ENCODE assay signal across 9 mouse cellular contexts in genomic region chr15:100537913-100538312, GRCm38 (mm10). TPM values are rescaled to one million over a fixed set of nuclear protein-coding genes. Genes with fewer than 3 reads are reported as not detected.
A peak's percentile ranks its signal among the peaks of the same experiment; 100 is the strongest.
DNase-seq lines count a peak whose midpoint lies in the region; ATAC-seq and TF ChIP-seq lines count a peak whose summit lies in the region.
"Had no signal": no experiment of that assay in that cellular context is flagged by ENCODE, and none has a peak within 500 bp of the region (broad histone marks: within the 10 kb centered on the region; RNA-seq: fewer than 3 reads in every experiment).

No protein-coding gene starts in this region.

- peak; percentile 15 to 27 for DNase-seq in cerebellum, adult 18-20 months
- no peak for DNase-seq in cerebellum, adult 11 months
- no peak for DNase-seq in left cerebral cortex, adult 2 months (ENCODE audit: extremely low spot score in 1 of 2, low spot score in 2 of 2)
- no peak for DNase-seq in left cerebral cortex, postnatal 4 days
- DNase-seq in T-cell, adult 2 months (ENCODE audit: low spot score): peak; percentile 53
- peak; percentile 21 for DNase-seq in thymus, postnatal 4 days
- no peak for DNase-seq in ovary, postnatal 36 days (ENCODE audit: low spot score)

- no peak overlapping the region for H3K27ac ChIP-seq in left cerebral cortex, adult 2 months
- H3K27ac ChIP-seq: heart, embryonic 13.5 days had no signal

- TF ChIP-seq CTCF in left cerebral cortex, adult 2 months (IDR thresholded peaks at IDR 0.05): peak; percentile 45

- intact Hi-C loops in left cerebral cortex, adult 2 months (cut with DNase I): loop anchor here (2.0 kb wide), 1 partner anchor 75 kb away; no protein-coding TSS in a partner anchor
- intact Hi-C loops in left cerebral cortex, postnatal 4 days (cut with DNase I): loop anchor here (5.0 kb wide), 1 partner anchor 74 kb away; no protein-coding TSS in a partner anchor

- H3K4me3 ChIP-seq in left cerebral cortex, adult 2 months: no peak overlapping the region
- H3K4me3 ChIP-seq: heart, embryonic 13.5 days had no signal

- peak; percentile 68 for ATAC-seq in inflammation-experienced regulatory T-cells, adult 6 months

RNA-seq across cellular contexts. Expression of gene Tfcp2, which starts 13.9 kb away (rescaled TPM):
- 10 to 100 TPM; 26.8 to 27.9 TPM for total RNA-seq in left cerebral cortex, adult 2 months (2021)
- 10 to 100 TPM; 33.0 to 36.5 TPM for total RNA-seq in left cerebral cortex, postnatal 4 days (2021)
- polyA plus RNA-seq in inflammation-experienced regulatory T-cells, adult 6 months (2017; shearing (Covaris generic)): 1 to 10 TPM; 3.7 to 8.4 (median 5.6) TPM

RNA-seq across cellular contexts. Expression of gene Csrnp2, which starts 42.6 kb away (rescaled TPM):
- 10 to 100 TPM; 35.3 to 36.3 TPM for total RNA-seq in left cerebral cortex, adult 2 months (2021)
- total RNA-seq in left cerebral cortex, postnatal 4 days (2021): 10 to 100 TPM; 53.1 to 54.0 TPM
- 1 to 10 TPM in 2 of 3 experiments, under 1 TPM in 1; 0.91 to 1.8 (median 1.5) TPM for polyA plus RNA-seq in inflammation-experienced regulatory T-cells, adult 6 months (2017; shearing (Covaris generic))

Comparison
In these comparisons a context has a peak if more than half of its experiments do, and no peak if none do; other contexts are left out.
1. DNase-seq: peak in cerebellum, adult 18-20 months (2 of 2), T-cell, adult 2 months (single experiment) and thymus, postnatal 4 days (single experiment); none in cerebellum, adult 11 months (single experiment), left cerebral cortex, adult 2 months (0 of 2), left cerebral cortex, postnatal 4 days (single experiment) and ovary, postnatal 36 days (single experiment).